Mouse (Mus musculus) retina, postnatal 1 day (tissue): Measurements from ENCODE around the gene Vmp1.

ENCODE experiments used
- DNase-seq: peaks from one replicate; pipeline ENCODE4 v3.0.0-alpha.2; 2012

Gene Vmp1

DNA sequence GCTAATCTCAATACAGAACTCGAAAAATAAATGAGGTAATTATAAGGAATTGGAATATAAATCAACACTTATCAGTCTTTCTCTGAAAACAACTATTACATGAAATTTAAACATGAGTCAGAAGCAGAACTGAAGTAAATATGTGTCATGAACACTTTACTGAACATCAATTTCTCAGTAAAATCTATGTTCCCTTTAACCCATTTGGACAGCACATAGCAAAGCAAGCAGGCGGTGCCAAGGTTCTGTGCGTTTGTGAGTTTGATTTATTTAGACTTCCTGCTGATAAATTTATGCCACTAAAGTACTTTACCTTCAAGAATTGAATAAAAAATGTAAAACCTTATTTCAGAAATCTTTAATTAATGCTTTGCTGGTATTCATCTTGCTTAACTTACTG lies 54.2 kb downstream of the Vmp1 start:
- no peak for DNase-seq

DNA sequence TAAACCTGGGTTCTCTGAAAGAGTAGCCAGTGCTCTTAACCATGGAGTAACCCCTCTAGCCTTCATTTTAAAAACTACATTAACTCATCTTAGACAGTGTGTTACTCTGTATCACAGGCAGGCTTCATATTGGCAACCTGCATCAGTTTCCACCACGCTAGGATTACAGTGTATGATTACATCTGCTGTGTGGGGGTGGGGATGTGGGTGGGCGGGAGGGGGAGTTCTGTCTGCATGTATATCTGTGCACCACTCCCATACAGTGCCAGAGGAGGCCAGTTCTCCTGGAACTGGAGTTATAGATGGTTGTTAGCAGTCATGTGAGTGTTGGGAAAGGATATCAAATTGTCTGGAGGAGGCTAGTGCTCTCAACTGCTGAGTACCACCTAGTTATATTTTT lies 55.2 kb downstream of the Vmp1 start:
- DNase-seq: no peak

DNA sequence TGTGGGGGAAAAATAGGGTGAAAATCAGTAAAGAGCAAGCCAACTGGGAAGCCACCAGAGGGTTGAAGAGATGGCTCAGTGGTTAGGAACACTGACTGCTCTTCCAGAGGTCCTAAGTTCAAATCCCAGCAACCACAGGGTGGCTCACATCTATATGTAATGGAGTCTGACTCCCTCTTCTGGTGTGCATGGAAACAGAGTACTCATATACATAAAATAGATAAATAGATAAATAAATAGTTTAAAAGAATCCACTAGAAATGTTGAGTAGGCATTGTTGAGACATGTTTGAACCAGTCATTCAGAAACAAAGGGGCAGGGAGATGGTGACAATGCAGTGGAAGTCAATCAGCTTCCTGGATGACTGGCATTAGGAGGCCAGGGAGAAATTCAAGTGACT lies 56.0 kb downstream of the Vmp1 start:
- DNase-seq: no peak

DNA sequence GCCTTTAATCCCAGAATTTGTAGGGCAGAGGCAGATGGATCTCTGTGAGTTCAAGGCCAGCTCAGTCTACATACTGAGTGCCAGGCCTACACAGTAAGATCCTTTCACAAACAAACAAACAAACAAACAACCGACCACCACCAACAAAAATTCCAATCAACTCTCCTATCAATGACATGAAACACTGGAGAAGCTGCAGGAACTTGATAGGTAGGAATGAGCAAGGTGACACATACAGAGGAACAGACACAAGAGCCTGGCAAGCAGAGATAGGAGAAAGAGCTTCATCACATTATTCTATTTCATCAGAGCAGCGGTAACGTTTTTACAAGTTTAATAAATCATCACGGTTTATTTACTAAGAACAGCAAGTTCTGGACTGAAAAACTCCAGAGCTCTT lies 56.9 kb downstream of the Vmp1 start:
- no peak for DNase-seq

DNA sequence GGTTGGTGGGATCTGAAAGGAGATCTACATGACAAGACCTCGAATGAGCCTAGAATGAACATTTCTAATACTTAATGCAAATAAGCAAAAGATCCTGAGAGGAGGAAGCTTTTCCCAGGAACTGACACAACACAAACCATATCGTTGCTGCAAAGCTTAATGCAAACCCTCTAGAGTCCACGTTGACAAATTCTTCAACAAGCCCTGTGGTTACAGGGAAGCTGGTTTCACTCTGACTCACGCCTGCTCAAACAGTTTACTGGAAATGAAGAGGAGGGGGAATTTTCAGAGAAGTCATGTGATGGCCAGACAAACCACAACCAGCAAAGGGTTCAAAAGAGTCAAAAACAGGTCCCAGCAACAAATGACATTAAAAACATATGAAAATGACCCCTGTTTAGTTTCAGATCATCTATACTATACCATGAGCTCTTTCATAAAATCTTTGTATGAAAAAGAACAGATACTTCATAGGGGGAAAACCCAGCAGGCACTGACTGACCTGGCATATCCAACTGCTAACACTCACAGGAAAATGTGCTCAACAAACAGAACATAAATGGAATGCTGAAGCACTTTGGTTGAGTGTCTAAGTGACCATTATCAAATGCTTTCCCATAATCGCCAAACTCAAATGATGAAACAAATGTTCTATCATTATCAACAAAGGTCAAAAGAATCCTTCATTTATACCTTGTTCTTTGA lies 59.2 kb downstream of the Vmp1 start:
- no peak for DNase-seq

DNA sequence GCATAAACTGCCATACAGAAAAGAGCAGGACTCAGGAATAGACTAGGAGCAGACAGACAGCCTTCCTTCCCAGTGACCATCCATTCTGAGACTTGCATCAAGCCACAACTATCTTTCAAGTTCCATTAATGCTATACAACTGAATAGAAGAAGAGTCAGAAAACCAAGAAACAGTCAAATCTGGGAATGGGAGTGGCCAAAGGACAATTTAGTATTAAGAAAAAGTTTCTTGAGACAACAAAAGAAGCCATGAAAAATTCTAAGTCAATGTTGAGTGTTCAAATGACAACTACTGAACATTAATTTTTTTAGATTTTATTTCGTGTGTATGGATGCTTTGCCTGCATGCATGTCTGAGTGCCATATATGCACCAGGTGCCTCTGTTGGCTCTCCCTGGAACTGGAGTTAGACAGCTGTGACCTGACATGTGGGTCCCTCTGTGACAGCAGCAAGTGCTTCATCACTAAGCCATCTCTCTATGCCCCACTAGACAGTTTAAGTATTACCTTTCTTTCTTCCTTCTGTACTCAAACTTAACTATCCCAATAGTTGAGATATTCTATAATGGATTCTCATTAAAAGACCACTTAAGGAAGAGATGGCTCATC lies 60.1 kb downstream of the Vmp1 start:
- DNase-seq: no peak

DNA sequence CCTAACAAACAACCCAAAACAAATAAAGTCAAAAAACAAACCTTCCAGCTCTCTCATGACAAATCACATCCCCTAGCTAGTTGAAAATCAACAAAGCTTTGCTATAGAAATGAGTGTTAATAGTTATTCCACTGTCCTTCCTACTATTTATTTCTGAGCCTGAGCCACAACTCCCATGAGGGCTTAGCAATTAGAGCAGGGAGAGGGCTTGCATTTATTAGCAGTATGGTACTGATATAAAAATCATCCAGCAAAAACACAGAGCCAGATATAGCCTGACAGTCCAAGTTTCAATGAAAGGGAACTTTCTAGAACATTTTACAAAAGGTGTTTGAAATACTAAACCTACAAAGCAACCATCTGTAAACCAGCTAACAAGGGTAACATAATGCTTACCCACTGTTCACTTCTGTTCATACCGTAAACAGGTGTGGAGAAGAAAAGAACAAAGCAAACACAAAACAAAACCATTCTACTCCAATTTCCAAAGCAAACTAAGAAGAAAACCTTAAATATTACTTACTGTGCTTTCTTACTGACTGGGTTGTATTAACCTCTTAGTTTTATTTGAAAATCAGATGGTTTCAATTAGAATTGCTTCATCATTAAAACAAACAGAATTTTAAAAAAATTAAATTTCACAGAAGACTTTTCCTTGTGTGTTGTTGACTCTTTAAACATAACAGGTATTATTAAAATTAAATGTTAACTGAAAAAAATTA lies 61.3 kb downstream of the Vmp1 start:
- DNase-seq: no peak

DNA sequence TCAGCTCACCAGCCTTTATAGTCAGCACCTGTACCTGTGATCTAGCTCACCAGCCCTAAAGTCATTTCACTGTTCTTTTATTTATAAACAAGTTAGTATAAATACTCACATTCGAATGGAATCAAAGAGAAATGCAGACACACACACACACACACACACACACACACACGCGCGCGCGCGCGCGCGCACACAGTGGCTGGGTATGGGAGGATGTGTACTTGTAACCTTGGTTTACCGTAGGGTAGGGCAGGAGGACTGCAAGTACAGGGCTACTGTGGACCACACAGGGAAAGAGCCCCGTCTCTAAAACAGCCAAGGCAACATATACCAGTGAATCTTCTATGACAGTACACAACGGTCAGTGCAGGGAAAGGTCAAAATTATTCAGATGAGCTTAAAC lies 62.5 kb downstream of the Vmp1 start:
- no peak for DNase-seq

DNA sequence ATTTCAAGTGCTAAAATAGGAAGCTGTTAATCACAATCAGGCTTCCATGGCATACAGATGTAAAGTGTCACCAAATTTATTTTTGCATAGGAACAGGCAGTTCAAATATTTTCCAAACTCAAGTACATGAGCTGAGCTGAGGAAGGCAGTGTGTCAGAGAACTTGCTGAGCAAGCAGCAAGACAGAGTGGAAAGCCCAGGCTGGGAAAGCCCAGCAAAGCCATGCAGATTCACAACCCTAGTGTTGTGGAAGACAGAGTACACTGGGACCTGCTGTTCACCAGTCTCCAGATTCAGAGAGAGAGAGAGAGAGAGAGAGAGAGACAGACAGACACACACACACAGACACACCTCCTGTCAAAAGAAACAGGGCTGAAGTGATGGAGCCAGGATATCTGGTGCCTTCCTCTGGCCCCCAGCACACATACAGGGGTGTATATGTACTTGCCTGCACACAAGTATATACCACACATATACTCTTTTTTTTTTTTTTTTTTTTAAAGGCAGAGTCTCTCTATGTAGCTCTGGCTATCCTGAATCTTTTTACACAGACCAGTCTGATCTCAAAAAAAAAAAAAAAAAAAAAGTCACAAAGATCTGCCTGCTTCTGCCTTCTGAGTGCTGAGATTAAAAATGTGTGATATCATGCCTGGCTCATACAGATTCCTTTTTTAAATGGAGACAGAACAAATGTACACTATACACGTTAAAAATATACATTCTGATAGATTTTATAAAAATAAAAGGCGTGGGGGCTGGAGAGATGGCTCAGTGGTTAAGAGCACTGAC lies 64.9 kb downstream of the Vmp1 start:
- no peak for DNase-seq

DNA sequence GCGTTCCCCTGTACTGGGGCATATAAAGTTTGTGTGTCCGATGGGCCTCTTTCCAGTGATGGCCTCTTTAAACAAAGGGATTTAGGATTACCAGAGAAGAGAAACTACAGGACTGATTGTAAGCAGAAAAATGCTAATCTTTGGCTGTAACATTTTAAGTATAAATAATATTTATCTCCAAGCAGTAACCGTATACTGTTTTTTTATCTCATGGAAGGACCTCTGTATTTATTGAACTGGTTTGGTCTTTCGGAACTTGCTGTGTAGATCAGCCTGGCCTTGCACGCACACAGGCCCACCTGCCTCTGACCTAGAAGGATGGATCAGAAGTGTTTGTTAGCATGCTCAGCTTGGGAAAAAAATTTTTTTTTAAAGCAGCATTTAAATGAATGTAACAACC lies 69.0 kb downstream of the Vmp1 start:
- DNase-seq: no peak

DNA sequence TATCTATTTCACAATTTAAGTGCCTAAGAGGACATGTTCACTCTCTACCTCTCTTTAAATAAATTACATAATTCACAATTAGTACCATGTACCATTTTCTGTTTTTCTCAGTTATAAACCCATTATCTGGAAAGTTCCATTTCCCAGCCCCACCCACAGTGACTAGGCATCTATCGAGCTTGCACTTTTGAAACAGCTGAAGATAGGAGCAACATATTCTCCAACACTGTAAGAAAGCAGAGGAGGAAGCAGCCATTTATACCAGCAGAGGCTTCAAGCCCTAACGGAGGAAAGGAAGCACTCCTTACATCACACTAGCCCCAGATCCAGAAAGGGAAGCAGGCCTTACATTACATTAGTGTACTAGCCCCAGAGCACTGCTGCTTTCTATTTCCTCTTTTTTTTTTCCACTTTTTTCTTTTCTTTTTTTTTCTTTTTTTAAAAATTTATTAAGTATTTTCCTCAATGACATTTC lies 69.5 kb downstream of the Vmp1 start:
- no peak for DNase-seq

DNA sequence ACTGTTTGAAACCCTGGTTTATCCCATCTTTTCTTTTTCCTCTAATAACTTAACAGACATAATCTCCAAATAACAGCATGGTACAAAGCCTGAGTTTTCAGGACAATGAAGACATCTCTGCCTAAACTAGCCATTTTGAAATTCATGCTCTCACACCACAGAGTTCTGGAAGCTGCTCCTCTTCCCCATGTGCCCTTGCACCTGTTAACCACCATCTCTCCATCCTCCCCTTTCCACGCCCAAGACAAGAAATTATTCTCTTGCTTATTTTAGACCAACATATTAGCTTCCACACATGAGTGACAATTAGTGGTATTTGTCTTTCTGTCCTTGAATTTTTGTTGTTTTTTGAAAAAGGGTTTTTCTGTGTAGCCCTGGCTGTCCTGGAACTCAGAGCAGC lies 71.6 kb downstream of the Vmp1 start:
- no peak for DNase-seq

DNA sequence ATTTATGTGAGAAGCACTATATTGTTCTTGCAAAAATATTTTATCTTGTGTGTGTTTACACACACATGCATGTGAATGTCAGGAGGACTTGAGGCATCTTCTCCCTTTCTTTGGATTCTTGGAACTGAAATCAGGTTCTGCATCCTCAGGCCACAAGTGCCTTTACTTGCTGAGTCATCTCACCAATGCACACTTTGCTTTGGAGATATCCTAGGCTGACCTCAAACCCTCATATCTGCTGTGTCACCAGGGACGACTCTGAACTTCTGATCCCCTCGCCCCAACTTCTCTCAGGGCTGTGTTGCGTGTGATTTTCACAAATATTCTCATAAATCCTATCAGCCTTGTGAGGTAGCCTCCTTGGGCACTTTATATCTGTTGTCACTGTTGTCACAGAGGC lies 73.4 kb downstream of the Vmp1 start:
- no peak for DNase-seq

DNA sequence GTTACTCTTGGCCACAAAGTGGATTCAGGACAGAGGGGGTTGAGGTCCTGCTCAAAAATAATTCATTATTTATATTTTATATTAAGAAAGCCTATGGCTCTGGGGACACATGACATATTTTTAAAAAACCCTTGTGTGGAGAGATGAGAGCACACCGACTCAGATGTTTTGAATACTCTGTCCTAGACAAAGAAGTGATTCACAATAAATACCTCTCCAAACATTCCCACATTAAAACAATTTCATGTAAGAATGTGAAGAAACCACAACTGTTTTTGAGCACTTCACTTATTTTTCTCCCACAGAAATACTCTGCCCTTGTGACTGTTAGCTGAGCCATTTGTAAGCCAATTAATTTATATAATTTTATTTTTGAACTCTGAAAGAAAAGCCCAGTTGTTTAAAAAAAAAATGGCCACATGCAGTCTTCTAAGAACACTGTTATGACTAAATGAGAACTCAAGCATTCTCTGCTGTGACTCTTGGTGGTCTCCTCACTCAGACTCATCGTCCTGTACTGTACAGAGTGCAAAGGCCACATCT lies 75.8 kb downstream of the Vmp1 start:
- DNase-seq: no peak

DNA sequence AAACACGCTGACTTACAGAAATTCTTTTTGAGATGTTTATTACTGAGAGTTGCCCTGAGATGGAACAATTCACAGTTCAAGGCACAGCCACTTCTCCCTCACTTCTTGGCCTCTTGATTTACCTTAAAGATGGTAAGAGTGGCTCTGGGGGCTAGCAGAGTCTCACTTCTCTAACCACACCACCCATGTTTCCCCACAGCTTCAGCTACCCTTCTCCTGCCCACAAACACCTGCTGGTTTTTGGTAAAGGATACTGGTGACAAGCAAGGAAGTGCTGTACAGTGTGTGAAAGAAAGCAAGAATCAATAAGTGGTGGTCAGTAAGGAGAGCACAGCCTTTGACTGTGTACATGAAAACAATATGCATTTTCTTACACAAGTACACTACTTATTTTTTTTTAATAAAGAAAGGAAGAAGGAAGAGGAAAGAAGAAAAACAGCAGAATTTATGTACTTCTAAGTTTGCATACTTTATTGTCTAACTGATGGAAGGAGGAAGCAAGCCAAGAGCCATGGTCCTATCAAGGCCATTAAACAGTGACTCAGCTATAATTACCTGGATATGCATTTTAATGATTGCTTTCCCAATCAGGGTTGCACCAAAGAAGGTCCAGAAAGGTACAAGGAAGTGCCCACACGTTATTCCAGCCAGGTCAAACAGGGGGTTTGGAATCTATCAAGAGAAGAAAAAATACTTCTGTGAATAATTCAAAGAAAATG lies 76.9 kb downstream of the Vmp1 start:
- no peak for DNase-seq

DNA sequence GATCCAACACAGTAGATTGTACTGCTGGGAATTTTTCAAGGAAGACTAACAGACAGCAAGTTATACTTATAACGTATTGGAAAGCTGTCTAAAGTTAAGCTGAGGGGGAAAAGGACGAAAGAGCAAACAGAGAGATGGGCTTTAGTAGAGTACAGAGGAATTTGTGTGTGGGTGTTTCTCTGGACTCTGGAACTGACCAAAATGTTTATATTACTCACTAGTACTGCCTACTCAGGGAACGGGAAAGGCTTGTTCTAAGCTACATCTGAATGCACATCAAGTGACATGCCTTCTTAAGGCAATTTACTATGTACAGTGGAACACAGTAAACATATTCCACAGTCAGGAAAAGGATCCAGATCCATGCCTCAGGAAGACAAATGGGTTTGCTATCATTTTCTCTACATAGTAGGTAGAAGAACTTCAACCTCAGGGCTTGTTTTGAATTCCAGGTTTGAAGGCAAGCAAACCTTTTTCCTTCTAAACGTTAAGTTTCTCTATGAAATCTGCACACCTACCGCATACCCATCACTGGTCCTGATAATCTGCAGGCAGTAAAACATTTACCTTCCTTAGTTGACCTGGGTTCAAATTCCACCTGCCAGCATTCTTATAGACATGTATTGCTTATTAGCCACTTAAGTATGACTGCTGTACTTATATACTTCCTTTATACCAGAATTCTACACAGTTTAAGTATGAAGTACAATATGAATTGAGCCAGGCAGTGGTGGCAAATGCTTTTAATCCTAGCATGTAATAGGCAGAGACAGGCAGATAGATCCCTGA lies 78.7 kb downstream of the Vmp1 start:
- no peak for DNase-seq

DNA sequence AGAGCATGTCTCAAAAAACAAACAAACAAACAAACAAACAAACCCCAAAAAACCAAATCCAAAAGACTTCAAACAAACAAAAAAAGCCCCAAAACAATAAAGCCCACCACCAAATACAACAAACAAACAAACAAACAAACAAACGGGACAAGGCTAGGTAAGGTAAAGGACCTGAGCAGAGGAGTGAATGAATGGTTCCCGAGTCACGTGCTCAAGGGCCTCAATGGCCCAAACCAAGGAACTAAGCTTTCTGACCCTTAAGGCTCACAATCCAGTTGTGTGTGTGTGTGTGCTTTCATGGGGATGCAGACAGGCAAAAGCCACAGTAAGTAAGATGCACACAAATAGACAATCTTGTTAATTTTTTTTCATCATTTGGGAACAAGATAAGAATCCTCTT lies 79.3 kb downstream of the Vmp1 start:
- DNase-seq: no peak

DNA sequence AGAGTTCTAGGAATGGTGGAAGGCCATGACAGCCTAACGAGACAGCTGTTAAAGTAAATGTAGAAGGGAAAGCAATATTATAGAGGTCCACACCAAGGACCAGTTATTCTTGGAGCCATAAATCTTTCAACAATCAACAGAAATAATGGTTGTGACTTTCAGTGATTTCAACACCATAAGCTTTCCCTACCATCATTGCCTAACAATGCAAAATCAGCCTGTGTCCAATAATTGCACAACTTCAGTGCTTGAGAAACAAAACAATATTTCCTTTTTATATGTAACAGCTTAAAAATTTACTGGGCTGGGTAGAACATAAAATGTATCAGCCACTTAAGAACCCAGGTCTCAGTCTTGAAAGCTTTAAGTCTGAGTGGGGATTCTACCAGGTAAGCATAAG lies 79.9 kb downstream of the Vmp1 start:
- no peak for DNase-seq

DNA sequence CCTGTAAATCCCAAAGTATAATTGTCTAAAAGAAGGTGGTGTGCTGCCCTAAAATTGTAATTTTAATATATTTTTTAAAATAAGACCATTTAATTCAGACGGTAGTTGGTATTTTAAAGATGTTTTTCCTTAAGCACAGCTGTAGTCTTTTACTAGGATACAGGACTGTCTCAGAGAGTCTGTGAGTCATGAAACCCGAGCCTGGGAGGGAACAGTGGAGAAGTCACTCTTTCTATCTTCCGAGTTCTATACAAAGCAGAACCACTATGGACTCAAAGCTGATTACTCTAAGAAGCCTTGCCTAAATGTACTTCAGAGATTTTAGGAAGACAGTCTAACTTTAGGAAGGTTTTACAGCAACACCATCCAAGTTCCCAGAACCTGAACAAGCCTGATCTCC lies 81.5 kb downstream of the Vmp1 start:
- DNase-seq: no peak

DNA sequence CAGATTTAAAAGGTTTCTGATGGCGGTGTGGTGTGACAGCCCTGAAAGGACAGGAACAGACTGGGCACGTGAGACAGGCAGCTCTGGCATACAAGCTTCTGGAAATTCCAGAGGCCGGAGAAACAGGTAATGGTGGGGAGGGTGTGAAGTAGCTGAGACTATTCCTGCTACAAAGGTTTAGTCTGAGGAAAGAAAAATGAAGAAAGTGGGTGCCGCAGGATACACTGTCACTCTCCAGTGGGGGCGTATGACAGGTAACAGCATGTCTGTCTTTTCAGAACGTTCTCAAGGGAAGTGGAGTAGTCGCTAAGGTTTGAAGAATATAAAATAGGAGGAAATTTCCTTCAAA lies 83.5 kb downstream of the Vmp1 start:
- no peak for DNase-seq

DNA sequence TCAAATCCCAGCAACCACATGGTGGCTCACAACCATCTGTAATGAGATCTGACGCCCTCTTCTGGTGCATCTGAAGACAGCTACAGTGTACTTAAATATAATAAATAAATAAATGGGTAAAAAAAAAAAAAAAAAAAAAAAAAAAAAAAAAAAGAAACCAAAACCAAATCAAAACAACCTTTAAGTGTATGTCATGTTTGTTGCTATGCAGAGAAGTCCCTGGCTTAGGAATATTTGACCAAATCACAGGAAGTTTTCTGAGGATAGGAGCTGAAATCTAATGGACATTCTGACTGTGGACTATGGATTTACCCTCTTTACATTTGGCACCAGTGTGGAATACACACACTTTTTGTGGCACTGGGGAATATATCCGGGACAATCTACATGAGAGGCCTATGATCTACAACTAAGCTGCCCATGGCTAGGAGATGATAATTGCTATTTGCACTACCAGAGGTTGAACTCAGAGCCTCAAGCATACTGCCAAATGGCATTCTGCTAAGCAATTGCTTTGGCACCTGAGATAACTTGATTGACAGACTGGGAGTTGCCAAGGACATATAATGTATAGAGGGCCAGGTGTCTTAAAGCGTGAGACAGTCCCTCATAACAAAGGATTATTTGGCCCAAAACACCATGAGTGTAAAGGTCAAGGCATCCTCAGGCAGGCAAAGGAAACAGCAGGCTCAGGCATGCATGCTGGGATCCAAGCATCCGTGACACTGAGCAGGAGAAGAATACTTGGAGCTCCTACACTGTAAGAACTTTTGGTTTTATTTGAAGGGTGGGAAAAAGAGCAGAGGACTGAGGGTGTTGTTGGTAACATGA lies 84.0 kb downstream of the Vmp1 start:
- no peak for DNase-seq
